Mouse (Mus musculus) spleen, adult 12 weeks (tissue): ENCODE measurements around the gene Rac3.
"Not testable (repeated sequence)": the region's sequence is repeated elsewhere in the genome, so short reads cannot be mapped to it uniquely, and the experiment has no call there.

Experiments used
- DNase-seq: peaks from one replicate; pipeline ENCODE4 v3.0.0; 2022; ENCODE audit warnings: low spot score

The Rac3 gene

DNA sequence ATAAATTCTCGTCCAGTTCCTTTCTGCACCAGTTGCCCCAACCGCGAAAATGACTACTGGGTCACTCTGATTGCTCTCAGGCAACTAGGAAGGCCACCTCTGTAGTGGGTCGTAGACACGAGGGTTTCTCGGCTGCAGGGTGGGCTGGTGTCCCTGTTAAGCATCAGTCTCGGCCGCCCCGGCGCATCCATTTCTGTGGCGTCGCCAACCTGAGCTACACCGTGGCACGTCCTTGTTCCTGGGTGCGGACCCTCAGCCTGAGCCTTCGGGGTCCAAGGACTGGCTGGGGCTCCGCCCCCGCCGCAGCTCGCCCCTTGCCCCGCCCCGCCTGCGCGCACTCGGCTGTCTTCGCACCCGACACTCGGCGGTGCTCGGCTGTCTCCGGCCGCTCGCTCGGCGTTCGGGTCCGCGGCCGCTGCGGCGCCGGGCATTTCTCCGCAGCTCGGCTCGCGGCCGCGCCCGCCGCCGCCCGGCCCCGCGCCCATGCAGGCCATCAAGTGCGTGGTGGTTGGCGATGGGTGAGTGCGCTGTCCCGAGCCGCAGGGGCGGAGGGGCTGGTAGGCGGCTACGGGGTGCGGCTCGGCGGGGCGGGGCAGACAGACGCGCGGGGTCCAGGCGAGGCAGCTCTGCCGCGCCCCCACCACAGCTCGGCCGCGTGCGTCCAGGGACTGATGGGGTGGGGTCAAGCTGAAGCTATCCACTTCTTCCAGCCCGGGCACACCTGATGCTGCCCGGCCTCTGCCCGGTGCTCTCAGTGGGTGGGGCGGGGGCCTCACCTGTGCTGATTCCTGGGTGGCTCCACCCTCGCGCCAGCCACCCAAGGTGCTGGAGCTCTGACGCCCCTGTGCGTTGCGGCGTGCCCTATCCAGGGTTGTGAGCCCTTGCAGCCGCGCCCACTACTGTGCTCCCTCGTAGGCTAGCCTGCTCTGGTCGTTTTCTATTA is at the start of gene Rac3:
Rac3 (plus strand) TSS at position 347 of the 943 bp plus-strand sequence.
- DNase-seq: no peak

GRCm38 (mm10) chr11:120672687-120673593 is 48.3 kb upstream of the Rac3 start, which contains the start of gene Aspscr1:
TSS of gene Aspscr1 (plus strand) at chr11:120672973.
- DNase-seq: peak; percentile 94

DNA sequence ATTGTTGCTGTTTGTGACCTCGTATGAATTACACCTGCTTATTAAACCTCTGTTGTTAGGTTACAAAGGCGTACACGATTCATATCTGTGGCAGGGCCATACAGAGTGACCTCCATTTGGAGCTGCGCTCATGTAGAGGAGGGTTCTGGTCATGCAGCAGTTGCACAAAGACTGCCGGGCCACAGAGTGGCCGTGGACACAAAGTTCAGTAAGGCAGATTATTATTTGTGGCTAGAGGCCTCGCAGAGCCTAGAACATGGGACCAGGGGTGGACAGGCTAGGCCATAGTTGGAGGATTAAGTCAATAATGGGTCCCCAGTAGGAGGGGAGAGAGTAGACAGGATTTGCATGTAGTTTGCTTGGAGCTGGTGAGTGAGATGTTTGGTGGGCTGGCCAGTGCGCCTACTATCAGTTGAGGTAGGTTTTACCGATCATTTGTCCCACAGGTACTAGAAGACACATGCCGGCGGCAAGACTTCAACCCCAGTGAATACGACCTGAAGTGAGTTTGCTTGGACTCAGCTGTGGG is 47.6 kb upstream of the Rac3 start:
- DNase-seq: no peak

GRCm38 (mm10) chr11:120675875-120676274 is 45.4 kb upstream of the Rac3 start:
- DNase-seq: not testable (repeated sequence)

- DNase-seq: no peak
Measured at GRCm38 (mm10) chr11:120676951-120677350, 44.3 kb upstream of the Rac3 start.

DNA sequence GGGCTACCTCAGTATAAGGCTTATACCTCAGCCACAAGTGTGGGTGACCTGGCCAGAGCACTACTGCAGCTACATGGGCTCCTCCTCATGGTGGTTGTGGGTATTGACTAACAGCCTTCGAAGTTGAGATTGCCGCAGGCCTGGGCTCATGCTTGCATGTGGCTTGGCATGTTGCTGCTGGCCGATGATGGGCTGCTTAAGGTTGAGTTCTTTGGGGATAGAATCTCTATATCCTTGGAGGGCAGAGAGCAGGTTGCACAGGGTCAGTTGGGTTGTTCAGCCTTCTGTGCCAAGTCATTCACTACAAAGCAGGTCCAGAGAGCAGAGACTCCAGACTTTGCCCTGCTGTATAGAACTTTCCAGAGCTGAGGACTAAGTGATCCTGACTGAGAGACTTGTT is 41.4 kb upstream of the Rac3 start:
- no peak for DNase-seq

DNA sequence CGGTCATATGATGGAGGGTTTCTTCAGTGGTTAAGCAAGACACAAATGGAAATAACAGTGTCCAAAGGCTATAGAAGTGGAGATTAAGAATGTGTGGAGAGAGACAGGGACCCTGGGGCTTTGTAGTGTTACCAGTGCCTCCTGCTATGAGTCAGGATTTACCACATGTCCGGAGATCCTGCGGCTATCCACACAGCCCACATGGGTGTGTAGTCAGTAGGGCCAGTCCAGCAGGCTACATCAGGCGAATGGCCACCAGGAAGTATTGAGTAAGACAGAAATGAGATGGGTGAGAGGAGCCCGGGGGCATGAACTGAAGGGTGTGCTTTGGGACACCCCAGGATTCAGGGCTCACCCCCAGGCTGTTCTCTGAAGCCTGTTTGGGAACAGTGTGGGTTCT is 38.6 kb upstream of the Rac3 start:
- no peak for DNase-seq

GRCm38 (mm10) chr11:120683536-120683935 is 37.7 kb upstream of the Rac3 start:
- no peak for DNase-seq

GRCm38 (mm10) chr11:120684086-120684485 is 37.2 kb upstream of the Rac3 start:
- DNase-seq: no peak

DNA sequence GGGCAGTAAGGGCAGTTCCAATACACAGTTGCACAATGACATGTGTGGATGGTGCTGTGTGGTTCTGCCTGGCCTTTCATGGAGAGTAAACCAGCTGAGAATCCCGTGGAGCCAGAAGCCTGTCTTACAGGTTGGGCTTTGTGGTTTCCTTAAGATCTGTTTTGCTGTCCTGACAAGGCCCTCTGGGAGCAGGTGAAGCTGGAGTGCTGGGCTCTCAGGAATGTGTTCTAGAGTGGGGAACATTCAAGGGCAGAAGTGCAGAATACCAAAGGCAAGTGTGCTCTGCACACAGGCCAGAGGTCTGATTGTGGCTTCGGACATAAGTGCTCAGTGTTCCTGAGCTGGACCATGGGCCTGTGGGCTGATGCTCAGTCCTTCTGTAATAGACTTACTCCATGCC is 36.6 kb upstream of the Rac3 start:
- DNase-seq: no peak

DNA sequence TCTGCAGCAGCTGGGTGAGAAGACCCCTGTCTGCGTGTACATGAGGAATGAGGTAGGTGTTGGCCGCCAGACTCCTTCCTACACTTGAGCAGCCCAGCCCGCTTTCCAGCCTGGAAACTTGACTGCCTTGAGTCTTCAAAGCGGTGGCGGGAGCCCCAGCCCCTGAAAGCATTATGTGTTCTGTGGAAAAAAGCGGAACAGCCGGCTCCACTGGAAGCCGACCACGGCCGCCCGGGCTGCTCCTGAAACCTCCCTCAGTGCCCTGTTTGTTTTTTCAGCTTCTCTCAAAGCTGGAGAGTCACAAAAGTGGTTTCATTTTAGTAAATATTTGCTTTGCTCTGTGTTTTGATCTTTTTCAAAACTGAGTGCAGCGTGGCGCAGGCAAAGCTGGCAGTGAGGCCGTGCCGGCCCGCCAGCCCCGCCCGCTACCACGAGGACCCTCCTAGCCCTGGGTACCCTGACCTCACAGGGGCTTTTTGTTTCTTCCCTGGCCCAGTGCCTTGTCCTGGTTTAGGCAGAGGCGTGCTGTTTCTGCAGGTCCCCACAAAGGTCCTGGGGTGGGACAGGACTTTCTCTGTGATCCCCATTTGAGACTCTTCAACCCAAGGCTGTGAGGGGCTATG is 34.5 kb upstream of the Rac3 start:
- no peak for DNase-seq

GRCm38 (mm10) chr11:120689365-120689764 is 31.9 kb upstream of the Rac3 start:
- DNase-seq: no peak

DNA sequence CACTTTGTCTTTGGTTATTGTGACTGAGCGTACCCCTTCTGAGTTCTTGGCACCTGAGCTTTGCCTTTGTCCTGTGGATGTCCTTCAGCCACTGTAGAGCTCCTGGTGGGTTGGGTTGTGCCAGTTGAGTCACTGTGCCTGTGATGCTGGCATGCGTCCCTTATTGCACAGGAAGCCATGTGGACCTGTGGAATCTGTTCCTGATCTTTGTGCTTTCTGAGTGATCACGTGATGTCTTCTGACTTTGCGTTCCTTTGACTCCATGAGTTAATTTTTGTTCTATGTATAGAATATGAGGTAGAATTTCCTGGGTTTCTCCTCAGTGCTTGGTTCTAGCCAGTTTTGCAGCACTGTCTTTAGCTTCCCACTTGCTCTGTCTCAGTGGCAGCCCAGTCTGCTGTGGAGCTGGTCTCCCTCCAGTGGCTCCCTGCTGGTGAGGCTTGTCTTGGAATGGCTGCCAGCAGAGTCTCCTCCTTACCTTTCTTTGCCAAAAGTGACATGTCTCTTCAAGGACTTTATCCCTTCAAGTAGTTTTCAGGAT is 28.7 kb upstream of the Rac3 start:
- DNase-seq: no peak

- no peak for DNase-seq
Measured at GRCm38 (mm10) chr11:120693461-120693860, 27.8 kb upstream of the Rac3 start.

DNA sequence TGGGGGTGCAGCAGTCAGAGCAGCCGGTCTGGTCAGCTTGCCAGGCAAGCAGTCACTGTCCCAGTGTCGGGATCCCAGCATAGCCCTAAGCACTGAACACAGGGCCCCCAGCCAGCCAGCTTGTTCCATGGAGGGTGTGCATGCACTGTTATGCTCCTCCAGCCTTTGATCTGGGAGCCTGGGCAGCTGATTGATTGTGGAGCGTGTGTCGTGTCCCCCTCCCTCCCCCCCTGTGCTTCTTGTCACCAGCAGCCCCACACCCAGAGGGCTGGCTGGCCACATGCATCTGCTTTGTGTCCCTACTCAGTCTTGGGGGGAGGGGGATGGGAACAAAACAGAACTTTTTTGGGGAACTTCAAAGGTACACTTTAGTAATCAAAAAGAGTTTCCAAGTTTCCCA is 26.1 kb upstream of the Rac3 start:
- DNase-seq: no peak

DNA sequence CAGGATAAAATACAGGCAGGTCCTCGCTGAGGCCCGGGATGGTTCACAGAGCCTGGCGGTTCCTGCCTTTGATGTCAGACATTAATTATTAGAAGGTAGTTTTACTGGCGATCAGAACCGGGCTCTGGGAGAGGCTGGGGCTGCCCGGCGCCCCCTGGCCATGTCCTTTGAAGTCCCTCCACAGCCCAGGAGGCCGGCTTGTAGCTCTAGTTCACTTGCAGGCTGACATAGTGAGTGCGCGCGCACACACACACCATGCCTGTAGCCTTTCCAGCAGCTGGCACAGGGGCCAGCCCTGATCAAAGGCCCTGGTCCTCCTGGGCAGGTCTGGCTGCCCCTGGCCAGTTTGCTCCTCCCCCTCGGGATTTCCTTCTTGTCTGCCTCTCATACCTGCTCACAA is 25.6 kb upstream of the Rac3 start:
- DNase-seq: no peak

- no peak for DNase-seq
Measured at GRCm38 (mm10) chr11:120696568-120696967, 24.7 kb upstream of the Rac3 start.

GRCm38 (mm10) chr11:120697741-120698140 is 23.5 kb upstream of the Rac3 start:
- DNase-seq: no peak

GRCm38 (mm10) chr11:120703696-120704454 is 17.4 kb upstream of the Rac3 start:
- DNase-seq: no peak

- no peak for DNase-seq
Measured at GRCm38 (mm10) chr11:120704486-120705325, 16.6 kb upstream of the Rac3 start.
